Mouse (Mus musculus): ENCODE measurements around the gene Ino80d. TPM values are rescaled to one million over a fixed set of nuclear protein-coding genes. Genes with fewer than 3 reads are reported as not detected.

The Ino80d gene
- total RNA-seq, 2 experiments from 2014 or later: 12.8 to 14.2 TPM

GRCm38 (mm10) chr1:63005013-63005646, 109.3 kb downstream of the Ino80d start:
- intact Hi-C loops (cut with DNase I; ENCODE audit: low total_unique reads): no loop called here
- no peak for DNase-seq

GRCm38 (mm10) chr1:63001874-63002273, 112.6 kb downstream of the Ino80d start:
- no peak for DNase-seq
- intact Hi-C loops (cut with DNase I; ENCODE audit: low total_unique reads): no loop called here

GRCm38 (mm10) chr1:62993348-62993747, 121.1 kb downstream of the Ino80d start:
- intact Hi-C loops (cut with DNase I; ENCODE audit: low total_unique reads): no loop called here
- DNase-seq: no peak

GRCm38 (mm10) chr1:62992648-62993047, 121.8 kb downstream of the Ino80d start:
- intact Hi-C loops (cut with DNase I; ENCODE audit: low total_unique reads): no loop called here
- no peak for DNase-seq

- intact Hi-C loops (cut with DNase I; ENCODE audit: low total_unique reads): no loop called here
- no peak for DNase-seq
These were observed 123.4 kb downstream of the Ino80d start for GRCm38 (mm10) chr1:62991021-62991420.

GRCm38 (mm10) chr1:62987561-62987960, 126.9 kb downstream of the Ino80d start:
- no peak for DNase-seq
- intact Hi-C loops (cut with DNase I; ENCODE audit: low total_unique reads): no loop called here

- peak; percentile 25 for DNase-seq
These were observed 128.2 kb downstream of the Ino80d start for GRCm38 (mm10) chr1:62986267-62986666.

GRCm38 (mm10) chr1:62984566-62984965, 129.9 kb downstream of the Ino80d start:
- intact Hi-C loops (cut with DNase I; ENCODE audit: low total_unique reads): no loop called here
- DNase-seq: peak; percentile 22

More at GRCm38 (mm10) chr1:62986267-62986666, 128.2 kb downstream of the Ino80d start:
- intact Hi-C loops (cut with DNase I; ENCODE audit: low total_unique reads): no loop called here

- DNase-seq: no peak
- intact Hi-C loops (cut with DNase I; ENCODE audit: low total_unique reads): no loop called here
These were observed 137.7 kb downstream of the Ino80d start for GRCm38 (mm10) chr1:62976742-62977141.

- intact Hi-C loops (cut with DNase I; ENCODE audit: low total_unique reads): loop anchor here (10.0 kb wide), 1 partner anchor 182 kb away; no protein-coding TSS in a partner anchor
- no peak for DNase-seq
These were observed 147.6 kb downstream of the Ino80d start for GRCm38 (mm10) chr1:62966885-62967284.

GRCm38 (mm10) chr1:62964291-62964690, 150.2 kb downstream of the Ino80d start:
- intact Hi-C loops (cut with DNase I; ENCODE audit: low total_unique reads): loop anchor here (10.0 kb wide), 1 partner anchor 179 kb away; no protein-coding TSS in a partner anchor
- DNase-seq: peak; percentile 62

- intact Hi-C loops (cut with DNase I; ENCODE audit: low total_unique reads): no loop called here
- DNase-seq: no peak
These were observed 157.4 kb downstream of the Ino80d start for GRCm38 (mm10) chr1:62956942-62957645.

GRCm38 (mm10) chr1:62956526-62956925, 157.9 kb downstream of the Ino80d start:
- intact Hi-C loops (cut with DNase I; ENCODE audit: low total_unique reads): no loop called here
- DNase-seq: no peak

GRCm38 (mm10) chr1:62955340-62955739, 159.1 kb downstream of the Ino80d start:
- intact Hi-C loops (cut with DNase I; ENCODE audit: low total_unique reads): no loop called here
- DNase-seq: no peak

- DNase-seq: no peak
- intact Hi-C loops (cut with DNase I; ENCODE audit: low total_unique reads): no loop called here
These were observed 161.4 kb downstream of the Ino80d start for GRCm38 (mm10) chr1:62953036-62953435.

- intact Hi-C loops (cut with DNase I; ENCODE audit: low total_unique reads): no loop called here
These were observed 162.1 kb downstream of the Ino80d start for GRCm38 (mm10) chr1:62952319-62952718.

GRCm38 (mm10) chr1:62951067-62951809, 163.2 kb downstream of the Ino80d start:
- peak; percentile 71 for DNase-seq
- intact Hi-C loops (cut with DNase I; ENCODE audit: low total_unique reads): no loop called here

More at GRCm38 (mm10) chr1:62952319-62952718, 162.1 kb downstream of the Ino80d start:
- DNase-seq: no peak

GRCm38 (mm10) chr1:62950526-62950925, 163.9 kb downstream of the Ino80d start:
- intact Hi-C loops (cut with DNase I; ENCODE audit: low total_unique reads): no loop called here

GRCm38 (mm10) chr1:62947807-62948206, 166.7 kb downstream of the Ino80d start:
- intact Hi-C loops (cut with DNase I; ENCODE audit: low total_unique reads): no loop called here

More at GRCm38 (mm10) chr1:62950526-62950925, 163.9 kb downstream of the Ino80d start:
- no peak for DNase-seq

GRCm38 (mm10) chr1:62946987-62947386, 167.5 kb downstream of the Ino80d start:
- intact Hi-C loops (cut with DNase I; ENCODE audit: low total_unique reads): no loop called here
- DNase-seq: no peak

More at GRCm38 (mm10) chr1:62947807-62948206, 166.7 kb downstream of the Ino80d start:
- no peak for DNase-seq

Measured in gastrocnemius, postnatal 14 days (tissue).